Mouse (Mus musculus) liver, postnatal 0 days (tissue): ENCODE results near the gene Dhfr. TPM values are rescaled to one million over a fixed set of nuclear protein-coding genes. Genes with fewer than 3 reads are reported as not detected.

Experiments
- ATAC-seq: fragments of 200-750 bp; cut with Nextera tagmentation; 2 replicates; pipeline ENCODE4 v1.8.0; 2017; ENCODE audit warnings: mild to moderate bottlenecking, moderate library complexity
- DNase-seq: peaks from one replicate; pipeline ENCODE4 v3.0.0-alpha.2; 2016
- H3K27ac ChIP-seq: fragments of 300-500 bp; sonication (generic); 2 replicates; pipeline ENCODE4 v1.5.1; 2014; ENCODE audit warnings: antibody characterized with exemption, moderate library complexity, mild to moderate bottlenecking, low read depth
- H3K27me3 ChIP-seq: fragments of 300-500 bp; sonication (generic); 2 replicates; pipeline ENCODE4 v1.6.1; 2014; ENCODE audit warnings: low read length, control low read depth, mixed read lengths; ENCODE audit not compliant: insufficient read depth
- H3K36me3 ChIP-seq: fragments of 300-500 bp; sonication (generic); replicated peaks from 2 replicates; pipeline ENCODE4 v1.6.1; 2014; ENCODE audit warnings: mild to moderate bottlenecking, control low read depth, low read length, moderate library complexity, mixed read lengths; ENCODE audit not compliant: insufficient read depth
- H3K4me1 ChIP-seq: fragments of 300-500 bp; sonication (generic); 2 replicates; pipeline ENCODE4 v1.6.1; 2014; ENCODE audit warnings: antibody characterized with exemption, mild to moderate bottlenecking, control low read depth; ENCODE audit not compliant: insufficient read depth
- H3K4me2 ChIP-seq: fragments of 300-500 bp; sonication (generic); 2 replicates; pipeline ENCODE4 v1.6.1; 2014; ENCODE audit warnings: low read depth, mild to moderate bottlenecking, low read length, moderate library complexity, mixed read lengths
- H3K4me3 ChIP-seq: fragments of 300-500 bp; sonication (generic); 2 replicates; pipeline ENCODE4 v1.5.1; 2014; ENCODE audit warnings: low read depth, low read length
- H3K9ac ChIP-seq: fragments of 300-500 bp; sonication (generic); replicated peaks from 2 replicates; pipeline ENCODE4 v1.6.1; 2014; ENCODE audit warnings: mild to moderate bottlenecking, moderate library complexity
- H3K9me3 ChIP-seq: fragments of 300-500 bp; sonication (generic); 2 replicates; pipeline ENCODE4 v1.6.1; 2016; ENCODE audit warnings: mild to moderate bottlenecking, control low read depth, low read length, mixed read lengths
- CTCF ChIP-seq: sonication (generic); IDR thresholded peaks from 2 replicates; pipeline ENCODE4 v1.5.1; 2016; ENCODE audit warnings: antibody characterized with exemption, low read depth
- EP300 ChIP-seq: IDR thresholded peaks from 2 replicates; pipeline ENCODE4 v1.6.1; 2016; ENCODE audit warnings: antibody characterized with exemption, low read depth, mild to moderate bottlenecking
- WGBS: fragments of 180-500 bp; shearing (Covaris S2); extraction: QIAGEN DNeasy Blood & Tissue Kit; methylation state at CpG from one replicate; pipeline ENCODE4 v1.1.7; 2014; ENCODE audit not compliant: insufficient replicate concordance; 5-methylcytosine and 5-hydroxymethylcytosine counted together
- polyA plus RNA-seq: library from polyadenylated mRNA; unstranded; fragments of >200 nt; fragmentation: Nextera tagmentation; extraction: Ambion mirVana; gene quantifications from 2 replicates; pipeline ENCODE4 v1.2.1, GENCODE M21; 2015

Gene Dhfr
- polyA plus RNA-seq: 10.4 and 11.0 TPM in 2 replicates

DNA sequence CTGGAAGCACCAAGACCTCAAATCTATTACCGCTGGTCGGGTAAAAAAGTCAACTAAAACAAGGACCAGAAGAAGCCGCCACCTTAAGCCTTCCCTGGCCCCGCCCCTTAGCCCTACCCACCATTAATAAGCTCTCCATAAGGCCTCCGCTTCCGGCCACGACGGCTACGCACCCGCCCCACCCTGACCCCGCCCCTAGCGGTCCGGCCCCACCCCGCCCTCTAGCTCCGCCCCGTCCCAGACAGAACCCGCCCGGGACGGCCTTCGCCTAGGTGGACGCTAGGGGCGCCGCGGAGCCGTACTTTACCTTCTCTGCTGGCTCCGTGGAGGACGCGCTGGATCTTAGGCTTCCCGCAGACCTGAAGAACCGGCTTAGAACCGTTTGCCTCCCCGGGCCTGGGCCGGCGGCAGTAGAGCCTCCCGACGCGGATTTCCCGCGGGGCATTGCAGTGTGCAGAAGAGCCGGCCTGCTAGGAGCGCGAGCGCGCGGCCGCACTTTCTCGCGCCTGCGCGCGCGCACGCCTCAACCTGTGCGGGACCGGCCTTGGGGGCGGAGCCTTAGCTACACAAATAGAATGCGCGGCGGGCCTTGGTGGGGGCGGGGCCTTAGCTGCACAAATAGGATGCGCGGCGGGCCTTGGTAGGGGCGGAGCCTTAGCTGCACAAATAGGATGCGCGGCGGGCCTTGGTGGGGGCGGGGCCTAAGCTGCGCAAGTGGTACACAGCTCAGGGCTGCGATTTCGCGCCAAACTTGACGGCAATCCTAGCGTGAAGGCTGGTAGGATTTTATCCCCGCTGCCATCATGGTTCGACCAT lies at the start of gene Dhfr, which contains the start of gene Msh3:
Dhfr (plus strand) TSS at position 271 of the 816 bp plus-strand sequence.
Msh3 (minus strand) TSS at position 548 of the 816 bp plus-strand sequence.
- WGBS: under 1% methylated on average over 73 of the region's 76 CpGs
- DNase-seq (peak; percentile 100), ATAC-seq (peak; percentile 96)
- no peaks in the 10 kb centered on the region for H3K27me3 ChIP-seq
- H3K4me3 ChIP-seq: peak within 1 kb of the TSS; percentile 67
- TF ChIP-seq EP300 (no peak), CTCF (peak; percentile 90)
- no peaks in the 10 kb centered on the region for H3K9me3 ChIP-seq
- H3K36me3 ChIP-seq: peaks cover 20% of the 10 kb centered on the region
- peaks cover 28% of the 10 kb centered on the region for H3K4me1 ChIP-seq
- peak within 1 kb of the TSS; percentile 100 for H3K4me2 ChIP-seq
- peak within 1 kb of the TSS; percentile 80 for H3K27ac ChIP-seq
- peak within 1 kb of the TSS; percentile 82 for H3K9ac ChIP-seq

DNA sequence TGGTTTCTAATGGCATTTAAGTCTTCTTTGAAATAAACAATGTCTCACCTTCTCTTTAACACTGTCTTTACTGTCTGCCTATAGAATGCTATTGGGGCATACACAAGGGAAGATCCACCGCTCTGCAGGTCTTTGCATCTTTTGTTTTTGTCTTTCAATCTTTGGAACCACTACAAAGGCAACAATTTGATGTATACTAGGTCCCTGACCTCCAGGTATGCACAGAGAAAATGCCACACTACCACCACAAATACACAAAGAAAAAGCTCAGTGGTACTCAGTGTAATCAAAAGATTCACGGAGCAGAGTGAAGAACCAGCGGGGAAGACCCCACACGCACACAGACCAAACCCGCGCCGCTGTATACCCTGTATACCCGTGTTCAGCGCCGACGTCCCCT lies 48.8 kb upstream of the Dhfr start, which contains the start of gene Gm20379:
Gm20379 (plus strand) TSS at position 301 of the 400 bp plus-strand sequence.
- WGBS: 97% methylated on average over 11 of the region's 11 CpGs
- TF ChIP-seq EP300: no peak
- no peak for TF ChIP-seq CTCF
- Histone ChIP-seq H3K4me2 (no peak within 1 kb of the TSS), H3K9me3 (no peaks in the 10 kb centered on the region), H3K36me3 (peaks cover 23% of the 10 kb centered on the region), H3K4me1 (no peaks in the 10 kb centered on the region), H3K9ac (no peak within 1 kb of the TSS), H3K27ac (no peak within 1 kb of the TSS), H3K4me3 (no peak within 1 kb of the TSS), H3K27me3 (no peaks in the 10 kb centered on the region)
- DNase-seq: no peak
- no peak for ATAC-seq

DNA sequence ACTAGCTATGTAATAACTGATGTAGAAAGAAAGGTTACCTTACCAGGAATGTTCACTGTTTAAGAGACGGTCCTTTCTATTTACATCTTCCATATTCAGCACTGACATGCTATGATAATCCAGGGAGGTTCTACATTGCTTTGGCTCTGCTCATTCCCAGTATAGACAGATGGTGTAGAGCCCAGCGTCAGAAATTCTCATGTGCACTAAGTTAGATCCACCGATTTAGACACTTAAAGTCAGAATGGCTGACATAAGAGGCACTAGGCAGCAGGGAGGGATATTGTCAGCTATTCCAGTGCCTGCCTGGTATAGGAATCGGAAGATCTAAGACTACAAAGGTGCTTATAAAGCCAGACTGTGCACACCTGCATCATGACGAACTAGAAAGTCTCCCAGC lies 39.9 kb upstream of the Dhfr start:
- 85% methylated on average over 5 of the region's 5 CpGs for WGBS
- Histone ChIP-seq H3K36me3 (peaks cover 11% of the 10 kb centered on the region), H3K27me3 (no peaks in the 10 kb centered on the region), H3K4me2 (no peak overlapping the region), H3K9ac (no peak overlapping the region), H3K27ac (no peak overlapping the region), H3K9me3 (no peaks in the 10 kb centered on the region), H3K4me1 (no peaks in the 10 kb centered on the region), H3K4me3 (no peak overlapping the region)
- DNase-seq (no peak), ATAC-seq (no peak)
- TF ChIP-seq CTCF (no peak), EP300 (no peak)

DNA sequence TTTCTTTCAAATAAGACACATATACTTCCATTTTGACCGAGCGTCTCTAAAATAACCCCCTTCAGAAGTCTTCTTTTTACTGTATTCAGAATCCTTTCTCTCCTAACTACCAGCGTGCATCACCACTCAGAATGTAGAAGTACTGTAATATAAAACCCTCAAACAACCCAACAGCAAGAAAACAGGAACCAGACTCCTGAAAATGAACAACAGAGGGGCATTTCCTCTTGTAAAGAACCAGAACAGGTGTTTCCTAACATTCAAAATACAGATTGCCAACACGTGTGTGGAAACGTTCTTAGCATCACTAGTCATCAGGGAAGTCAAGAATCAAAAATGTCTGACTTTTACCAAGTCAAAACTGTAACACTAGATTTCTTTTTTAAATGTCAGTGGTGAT lies 33.8 kb upstream of the Dhfr start:
- Histone ChIP-seq H3K4me3 (no peak overlapping the region), H3K36me3 (0 out of 2 replicates have a peak, but pooled peaks cover 3% of the 10 kb centered on the region), H3K9ac (no peak overlapping the region), H3K4me2 (no peak overlapping the region), H3K4me1 (no peaks in the 10 kb centered on the region), H3K27ac (no peak overlapping the region), H3K9me3 (no peaks in the 10 kb centered on the region), H3K27me3 (no peaks in the 10 kb centered on the region)
- DNase-seq: no peak
- WGBS: 64% methylated on average over 5 of the region's 5 CpGs
- TF ChIP-seq EP300: no peak; the same call in 1 of the 2 replicates
- TF ChIP-seq CTCF: no peak
- ATAC-seq: no peak

DNA sequence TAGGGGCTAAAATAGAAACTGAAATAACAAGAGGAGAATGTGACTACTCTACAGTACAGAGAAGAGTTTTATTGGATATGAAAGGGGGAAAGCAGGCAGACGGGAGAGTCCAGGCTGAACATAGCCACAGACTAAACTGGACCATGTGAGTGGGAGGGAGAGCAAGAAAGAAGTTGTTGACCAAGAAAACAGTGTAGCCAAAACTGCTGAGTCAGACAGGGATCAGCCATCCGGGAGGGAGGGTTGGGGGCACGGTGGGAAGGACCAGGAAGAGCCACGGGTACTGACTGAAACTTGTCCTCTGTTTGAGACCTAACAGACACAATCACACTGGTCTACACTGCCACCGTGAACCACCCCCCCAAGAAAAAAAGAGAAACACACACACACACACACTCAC lies 28.5 kb upstream of the Dhfr start:
- H3K9me3 ChIP-seq: no peaks in the 10 kb centered on the region
- no peaks in the 10 kb centered on the region for H3K4me1 ChIP-seq
- H3K4me2 ChIP-seq: no peak overlapping the region
- no peak for DNase-seq
- no peak for ATAC-seq
- WGBS: 57% methylated on average over 5 of the region's 5 CpGs
- no peak for TF ChIP-seq EP300
- TF ChIP-seq CTCF: no peak
- no peak overlapping the region for H3K4me3 ChIP-seq
- no peak overlapping the region for H3K9ac ChIP-seq
- H3K36me3 ChIP-seq: peaks cover 9% of the 10 kb centered on the region; the same call in 1 of the 2 replicates
- H3K27ac ChIP-seq: no peak overlapping the region
- no peaks in the 10 kb centered on the region for H3K27me3 ChIP-seq

DNA sequence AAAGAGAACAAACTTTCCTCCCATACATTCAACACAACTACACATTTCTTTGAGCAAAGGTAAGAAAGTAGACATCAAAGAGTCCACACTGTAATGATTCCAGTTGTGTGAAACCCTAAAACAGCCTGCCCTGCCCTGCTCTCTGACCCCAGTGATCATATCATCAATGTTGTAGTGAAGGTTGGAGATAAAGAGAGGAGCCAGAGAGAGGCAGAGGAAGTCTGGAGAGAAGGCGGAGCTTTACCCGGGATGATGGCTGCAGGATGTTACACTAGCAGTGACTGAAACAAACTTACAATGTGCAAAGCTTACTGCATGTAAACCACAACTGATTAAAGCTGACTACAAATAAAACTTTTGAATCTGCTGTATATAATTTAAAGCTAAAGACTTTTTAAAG lies 26.5 kb upstream of the Dhfr start:
- 38% methylated on average over 2 of the region's 2 CpGs for WGBS
- H3K9ac ChIP-seq: no peak overlapping the region
- no peak overlapping the region for H3K27ac ChIP-seq
- H3K27me3 ChIP-seq: no peaks in the 10 kb centered on the region
- no peak overlapping the region for H3K4me3 ChIP-seq
- ATAC-seq (no peak), DNase-seq (no peak)
- H3K4me2 ChIP-seq: no peak overlapping the region
- peaks cover 7% of the 10 kb centered on the region; the same call in 1 of the 2 replicates for H3K36me3 ChIP-seq
- H3K4me1 ChIP-seq: no peaks in the 10 kb centered on the region
- TF ChIP-seq CTCF (no peak), EP300 (no peak)
- H3K9me3 ChIP-seq: no peaks in the 10 kb centered on the region
